Mouse (Mus musculus): ENCODE results near the gene 1600014C23Rik.

The 1600014C23Rik gene

DNA sequence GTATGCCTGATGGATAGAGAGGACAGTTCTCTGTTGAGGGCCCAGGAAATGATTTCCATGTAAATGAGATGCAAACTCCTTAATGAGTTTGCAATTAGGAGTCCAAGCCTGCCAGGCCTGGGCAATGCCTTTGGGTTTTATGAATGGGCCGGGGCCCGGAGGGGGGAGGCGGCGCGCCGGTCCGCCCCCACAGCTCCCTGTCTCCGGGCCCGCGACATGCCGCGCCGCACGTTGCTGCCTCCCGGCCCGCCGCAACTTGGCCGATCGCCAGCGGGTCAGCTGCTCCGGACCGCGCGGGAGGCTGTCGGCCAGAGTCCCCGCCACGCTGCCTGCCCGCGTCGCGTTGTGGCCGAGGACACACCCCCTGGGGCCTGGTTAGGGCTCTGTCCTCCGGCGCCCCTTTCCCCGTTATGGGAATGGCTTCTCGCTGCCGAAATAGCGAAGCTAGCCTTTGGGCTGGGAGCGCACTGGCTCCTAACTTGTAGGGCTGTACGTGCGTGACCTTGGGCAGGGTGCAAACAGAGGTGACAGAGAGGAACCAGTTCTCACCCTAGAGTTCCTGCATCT, at the start of gene 1600014C23Rik:
Gene 1600014C23Rik, minus strand, starts transcription at position 110 of the 567 bp plus-strand sequence.
- no peak for DNase-seq (ENCODE audit: low read depth)

DNA sequence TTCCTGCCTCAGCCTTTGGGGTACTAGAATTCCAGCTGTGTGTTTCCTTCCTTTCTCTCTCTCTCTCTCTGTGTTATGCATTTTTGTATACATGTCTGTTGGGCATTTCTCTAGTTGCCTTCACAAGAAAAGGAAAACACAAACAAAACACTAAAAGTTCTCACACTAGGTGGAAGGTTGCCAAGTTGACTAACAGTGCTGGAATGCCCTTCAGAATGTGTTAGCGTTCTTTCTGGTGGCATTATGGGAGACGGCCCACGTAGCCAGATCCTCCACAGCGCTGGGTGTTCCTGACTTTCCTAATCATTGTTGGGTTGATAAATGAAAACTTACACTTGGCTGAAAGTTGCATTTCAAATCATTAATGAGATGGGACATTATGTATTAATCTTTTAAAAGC, 44.8 kb upstream of the 1600014C23Rik start:
- no peak for DNase-seq (ENCODE audit: low read depth)

DNA sequence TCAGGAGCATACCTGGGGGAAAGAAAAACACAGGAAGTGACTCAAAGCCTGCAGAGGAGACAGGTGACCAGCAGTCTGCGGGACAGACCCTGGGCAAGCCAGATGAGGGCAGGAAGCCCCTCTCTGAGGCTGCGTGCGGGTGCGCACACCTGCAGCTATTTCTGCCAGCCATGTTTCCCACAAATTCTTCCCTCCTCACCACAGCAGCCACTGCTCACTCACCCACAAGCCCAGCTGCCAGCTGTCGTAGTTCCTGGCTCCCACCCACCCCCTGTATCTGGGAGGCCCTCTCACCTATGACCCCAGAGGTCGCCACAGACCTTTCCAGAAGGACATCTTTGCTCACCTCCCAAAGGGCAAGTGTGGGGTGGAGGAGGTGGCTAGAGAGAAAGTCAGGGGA, 43.8 kb upstream of the 1600014C23Rik start:
- no peak for DNase-seq (ENCODE audit: low read depth)

DNA sequence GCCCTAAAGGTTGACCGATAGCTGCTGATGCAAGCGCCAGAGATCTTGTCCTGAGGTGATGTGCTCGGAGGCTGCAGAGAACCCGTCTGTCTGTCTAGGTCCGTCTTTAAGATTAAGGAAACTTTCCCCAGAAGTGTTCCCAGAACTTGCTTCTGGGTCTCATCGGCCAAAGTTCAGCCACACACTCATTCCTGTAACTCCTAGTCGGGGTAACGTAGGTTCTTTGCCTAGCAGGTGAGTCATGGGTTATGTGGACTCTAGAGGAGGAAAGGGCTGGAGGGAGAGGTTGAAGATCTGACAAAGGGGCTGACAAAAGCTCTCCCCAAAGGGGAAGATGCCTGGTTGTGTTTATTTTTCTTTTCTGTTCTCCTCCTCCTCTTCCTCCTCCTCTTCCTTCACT, 42.5 kb upstream of the 1600014C23Rik start:
- DNase-seq (ENCODE audit: low read depth) = no peak

DNA sequence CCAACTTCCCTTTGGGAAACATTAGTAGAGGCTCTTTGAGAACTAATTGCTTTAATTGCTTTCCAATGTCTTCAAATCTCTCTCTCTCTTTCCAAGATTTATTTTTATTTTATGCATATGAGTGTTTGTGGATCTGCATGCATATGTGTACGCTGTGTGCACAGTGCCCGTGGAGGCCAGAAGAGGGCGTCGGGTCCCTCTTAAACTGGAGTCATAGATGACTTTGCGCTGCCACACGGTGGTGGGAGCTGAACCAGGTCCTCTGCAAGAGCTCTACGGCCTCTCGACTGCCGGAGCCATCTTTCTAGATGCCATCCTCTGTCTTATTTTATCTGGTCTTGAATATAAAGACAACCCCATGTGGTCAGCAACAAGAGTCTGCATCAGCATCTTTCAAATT, 41.8 kb upstream of the 1600014C23Rik start:
- peak; percentile 8 for DNase-seq (ENCODE audit: low read depth)

DNA sequence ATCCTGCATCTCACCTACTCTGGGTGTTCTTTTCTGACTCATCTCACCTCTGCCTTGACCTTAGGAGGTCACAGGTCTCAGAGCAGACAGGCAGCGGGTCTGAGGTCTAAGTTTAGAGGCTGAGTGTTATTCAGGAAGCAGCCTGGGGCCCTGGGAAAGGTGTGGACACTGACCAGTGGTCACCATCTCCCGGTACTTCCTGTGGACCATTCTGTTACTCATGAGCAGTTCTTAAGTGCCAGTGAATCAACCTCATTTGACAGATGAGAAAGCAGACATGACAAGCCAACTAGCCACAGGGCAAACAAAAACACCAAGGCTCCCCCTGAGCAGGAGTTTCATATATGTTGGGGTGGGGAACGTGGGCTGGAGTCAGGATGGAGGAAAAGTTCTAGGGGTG, 38.9 kb upstream of the 1600014C23Rik start:
- DNase-seq (ENCODE audit: low read depth) = no peak

DNA sequence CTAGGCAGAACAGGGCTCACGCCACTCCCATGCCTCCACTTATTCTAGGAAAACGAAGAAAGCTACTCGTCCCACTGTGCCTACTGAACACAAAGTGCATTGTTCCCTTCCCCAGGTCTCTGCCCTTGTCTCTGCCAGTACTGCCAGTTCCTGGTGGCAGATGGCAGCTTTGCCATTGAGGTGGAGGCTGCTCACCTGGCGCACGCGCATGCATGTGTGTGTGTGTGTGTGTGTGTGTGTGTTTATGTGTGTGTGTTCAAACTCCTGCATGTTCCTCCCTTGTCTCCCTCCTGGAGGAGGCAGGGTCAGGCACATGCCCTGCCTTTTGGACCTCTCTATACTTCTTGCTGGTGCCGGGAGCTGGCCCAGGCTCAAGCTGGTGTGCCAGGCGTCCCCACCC, 38.5 kb upstream of the 1600014C23Rik start:
- no peak for DNase-seq (ENCODE audit: low read depth)

DNA sequence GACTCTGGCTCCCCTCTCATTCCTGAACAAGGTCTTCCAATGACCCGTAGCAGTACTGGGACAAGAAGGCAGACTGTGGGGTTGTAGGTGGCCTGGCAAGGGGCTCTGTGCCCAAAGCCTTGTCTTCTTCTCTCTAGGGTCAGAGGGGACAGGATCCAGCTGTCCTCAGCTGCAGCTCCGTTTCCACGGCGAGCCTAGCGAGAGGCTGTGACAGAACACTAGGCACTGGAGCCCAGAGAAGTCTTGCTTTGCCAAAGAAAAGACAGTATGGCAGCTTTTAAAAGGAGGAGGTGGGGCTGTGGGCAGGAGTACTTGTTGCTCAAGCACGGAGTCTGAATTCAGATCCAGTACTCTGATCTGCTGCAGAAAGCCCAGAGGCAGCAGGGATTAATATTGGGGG, 36.8 kb upstream of the 1600014C23Rik start:
- DNase-seq (ENCODE audit: low read depth) = no peak

DNA sequence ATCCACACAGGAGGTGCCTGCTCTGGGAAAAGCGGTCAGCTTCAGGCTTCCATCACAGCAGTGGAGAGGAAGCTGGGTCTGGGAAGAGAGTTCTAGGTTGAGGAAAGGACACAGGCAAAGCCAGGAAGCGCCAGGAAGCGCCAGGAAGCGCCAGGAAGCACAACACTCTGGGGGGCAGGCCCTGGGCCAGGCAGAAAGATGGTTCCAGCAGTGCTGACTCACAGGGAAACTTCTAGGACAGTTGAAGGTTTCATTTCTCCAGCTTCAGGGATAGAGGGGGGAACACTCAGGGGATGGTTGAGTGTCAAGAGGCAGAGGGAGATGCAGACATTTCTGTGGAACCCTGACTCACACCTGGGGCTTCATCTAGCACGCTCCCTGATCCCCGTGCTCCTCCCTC, 36.2 kb upstream of the 1600014C23Rik start:
- no peak for DNase-seq (ENCODE audit: low read depth)

DNA sequence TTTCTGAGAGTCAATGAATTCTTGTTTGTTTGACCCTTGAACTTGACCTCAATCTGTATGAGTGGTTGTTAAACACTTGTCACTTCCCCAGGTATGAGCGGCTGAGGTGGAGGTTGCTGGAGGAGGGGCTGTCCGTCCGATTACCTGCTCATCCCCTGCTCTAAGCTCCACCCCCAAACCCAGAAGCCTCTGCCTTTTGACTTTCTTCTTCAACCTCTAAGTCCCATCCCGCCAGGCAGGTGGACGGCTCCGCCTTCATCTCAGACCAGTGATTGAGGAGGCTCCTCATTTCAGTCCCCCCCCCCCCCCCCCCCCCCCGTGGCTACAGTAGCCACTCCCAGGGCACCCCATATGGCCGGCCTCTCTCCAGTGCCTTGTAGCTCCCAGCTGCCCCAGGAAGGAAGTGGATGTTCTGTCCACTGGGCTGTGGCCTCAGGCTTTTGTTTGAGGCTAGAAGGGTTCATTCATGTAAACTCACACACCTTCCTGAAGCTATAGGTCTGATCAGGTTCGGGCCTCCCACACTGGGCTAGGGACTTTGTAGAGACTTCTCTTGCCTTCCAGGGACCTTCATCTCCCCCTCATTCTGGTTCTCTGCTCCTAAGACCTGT, 34.0 kb upstream of the 1600014C23Rik start:
- no peak for DNase-seq (ENCODE audit: low read depth)

DNA sequence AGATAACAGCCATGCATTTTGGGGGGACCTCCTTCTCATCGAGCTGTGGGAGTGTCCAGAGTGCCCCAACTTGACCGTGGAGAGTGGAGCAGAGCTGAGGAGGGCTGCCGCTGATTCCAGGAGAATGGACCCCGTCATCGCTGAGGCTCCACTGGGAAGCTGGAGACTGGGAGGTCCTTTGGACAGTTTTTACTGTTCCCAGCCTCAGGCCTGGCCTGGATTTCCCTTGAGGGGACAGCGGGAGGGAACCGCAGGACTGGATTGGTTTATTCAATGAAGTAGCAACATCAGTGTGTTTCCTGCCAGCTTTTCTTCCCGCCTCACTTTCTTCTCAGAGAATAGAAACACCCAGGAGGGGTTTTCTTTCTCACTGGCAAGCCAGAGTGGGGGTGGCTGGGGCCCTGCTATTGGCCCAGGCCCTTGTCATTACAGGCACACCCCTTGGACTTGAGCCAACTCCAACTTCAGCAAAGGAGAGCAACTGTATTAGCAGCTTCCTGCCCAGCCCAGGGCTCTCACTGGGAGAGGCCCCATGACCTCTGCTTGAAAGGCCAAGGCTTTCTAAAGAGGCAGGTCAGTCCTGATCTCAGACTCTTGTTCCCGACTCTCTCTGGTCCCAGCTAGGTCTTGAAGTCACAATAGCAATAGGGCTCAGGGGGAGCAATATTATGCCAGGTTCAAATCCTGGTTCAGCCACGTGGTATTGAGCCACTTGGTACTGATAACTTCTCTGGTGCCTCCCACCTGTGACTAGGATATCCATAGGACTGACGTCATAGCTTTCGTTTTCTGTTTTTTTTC, 33.3 kb upstream of the 1600014C23Rik start:
- DNase-seq (ENCODE audit: low read depth) = peak; percentile 35

DNA sequence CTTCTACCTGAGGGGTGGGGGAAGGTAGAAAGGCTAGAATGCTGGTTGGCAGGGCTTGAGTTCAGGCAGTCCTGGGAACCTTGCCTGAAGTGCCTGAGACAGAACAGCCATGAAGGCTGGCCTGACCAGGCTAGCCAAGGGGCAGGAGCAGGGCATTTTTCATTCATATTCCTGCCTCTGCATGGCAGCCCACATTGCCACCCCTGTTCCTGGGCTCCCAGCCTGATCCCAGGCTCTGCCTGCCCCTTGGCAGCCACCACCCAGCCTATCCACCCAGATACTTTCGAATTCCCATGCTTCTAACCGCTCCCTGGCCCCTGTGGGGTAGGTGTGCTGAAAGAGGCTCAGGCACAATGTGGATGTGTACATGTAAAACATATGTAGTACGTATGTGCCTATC, 32.3 kb upstream of the 1600014C23Rik start:
- DNase-seq (ENCODE audit: low read depth) = no peak

DNA sequence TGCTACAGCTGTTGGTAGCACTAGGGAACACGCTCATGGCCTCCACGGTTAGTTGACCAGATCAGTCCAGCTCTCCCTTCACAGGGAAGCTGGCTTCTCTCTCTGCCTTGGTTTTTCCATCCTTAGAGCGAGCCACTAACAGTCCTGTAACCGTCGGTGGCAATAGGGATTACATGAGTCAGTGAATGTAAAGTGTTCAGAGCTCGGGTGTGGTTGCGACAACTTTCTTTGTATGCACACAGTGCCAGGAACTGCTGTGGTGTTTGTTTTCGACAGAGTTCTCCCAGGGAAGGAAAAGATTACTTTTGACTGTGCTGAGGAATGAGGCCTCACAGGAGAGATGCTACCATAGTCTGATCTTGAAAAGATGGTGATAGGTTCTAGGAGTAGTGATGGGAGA, 29.5 kb upstream of the 1600014C23Rik start:
- DNase-seq (ENCODE audit: low read depth) = no peak

DNA sequence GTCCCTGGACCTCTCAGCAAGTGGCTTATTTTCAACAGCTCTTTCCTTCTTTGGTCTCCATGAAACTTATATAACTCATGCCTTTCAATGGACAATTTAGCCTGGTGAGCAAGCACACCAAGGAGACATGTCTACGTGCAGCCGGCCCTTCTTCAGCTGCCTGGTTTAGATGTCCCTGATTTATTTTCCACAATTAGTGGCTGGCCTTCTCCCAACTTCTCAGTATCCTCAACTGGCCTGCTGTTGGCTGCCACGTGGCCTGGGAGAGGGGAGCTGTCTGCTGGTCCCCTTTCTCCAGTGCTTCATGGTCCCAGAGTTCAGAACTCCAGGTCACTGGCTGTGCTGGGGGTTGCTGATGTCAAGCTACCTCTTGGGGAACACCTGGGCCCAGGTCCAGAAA, 28.3 kb upstream of the 1600014C23Rik start:
- no peak for DNase-seq (ENCODE audit: low read depth)

DNA sequence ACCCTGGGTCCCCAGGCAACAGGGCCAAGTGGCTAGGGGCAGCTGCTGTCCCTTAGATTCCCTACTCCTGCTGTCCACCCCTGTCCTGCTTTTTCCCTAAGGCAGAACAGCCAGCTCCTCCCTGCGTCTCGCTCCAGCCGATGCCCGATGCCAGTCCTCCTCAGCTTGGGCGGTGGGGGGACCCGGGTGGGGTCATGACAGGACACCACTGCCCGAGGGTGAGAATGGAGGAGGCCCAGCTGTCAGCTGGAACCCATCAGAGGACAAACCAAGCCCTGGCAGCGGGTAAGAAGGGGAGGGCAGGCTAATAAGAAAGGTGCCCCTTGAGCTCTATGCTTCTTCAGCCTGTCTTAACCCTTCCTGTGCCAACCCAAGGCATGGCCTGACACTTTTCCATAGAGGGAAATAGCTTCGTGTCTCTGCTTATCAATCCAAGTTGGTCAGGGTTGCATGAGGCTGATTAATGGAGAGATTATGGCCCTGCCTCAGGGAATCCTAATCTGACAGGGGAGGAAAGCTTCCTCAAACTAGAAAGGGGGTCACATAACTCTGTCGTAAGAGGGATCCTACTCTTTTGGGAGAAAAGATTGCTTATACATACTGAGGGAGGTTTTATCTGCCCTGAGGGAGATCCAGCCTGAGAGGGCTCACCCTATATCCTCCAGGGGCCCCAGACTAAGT, 27.5 kb upstream of the 1600014C23Rik start:
- DNase-seq (ENCODE audit: low read depth) = no peak

DNA sequence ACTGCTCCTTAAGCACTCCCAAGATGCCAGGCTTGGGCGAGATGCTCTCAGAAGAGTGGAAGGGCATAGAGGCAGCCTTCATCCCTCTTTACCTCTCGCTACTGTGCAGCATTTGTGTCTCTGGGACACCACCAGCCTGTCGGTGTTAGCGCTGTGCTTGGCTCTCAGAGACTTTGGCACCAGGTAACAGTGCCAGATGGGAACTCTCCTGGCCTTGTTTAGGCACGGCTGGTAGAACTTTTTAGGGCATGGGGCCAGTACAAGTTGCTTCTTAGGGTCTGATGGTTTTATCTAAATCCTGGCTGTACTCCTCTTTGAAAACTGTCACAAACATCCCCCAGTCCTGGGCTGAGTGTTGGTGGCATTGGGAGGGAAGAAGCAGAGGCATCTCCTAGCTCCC, 26.1 kb upstream of the 1600014C23Rik start:
- no peak for DNase-seq (ENCODE audit: low read depth)

DNA sequence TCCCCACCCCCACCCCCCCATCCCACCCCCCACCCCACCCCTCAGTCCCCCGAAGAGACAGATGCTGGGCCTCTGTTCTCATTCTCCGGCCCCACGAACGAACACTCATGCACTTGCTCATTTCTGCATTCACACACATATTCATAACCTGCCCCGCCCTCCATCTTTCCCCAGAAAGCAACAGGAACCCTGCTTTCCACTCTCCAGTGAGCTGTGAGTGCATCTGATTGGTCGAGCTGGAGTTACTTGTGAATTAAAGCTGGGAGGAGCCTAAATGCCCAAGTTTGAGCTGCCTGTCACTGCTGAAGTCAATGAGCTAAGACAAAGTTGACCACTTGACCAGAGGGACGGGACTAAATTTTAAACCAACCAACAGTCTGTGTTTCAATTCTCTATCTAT, 25.2 kb upstream of the 1600014C23Rik start:
- no peak for DNase-seq (ENCODE audit: low read depth)

DNA sequence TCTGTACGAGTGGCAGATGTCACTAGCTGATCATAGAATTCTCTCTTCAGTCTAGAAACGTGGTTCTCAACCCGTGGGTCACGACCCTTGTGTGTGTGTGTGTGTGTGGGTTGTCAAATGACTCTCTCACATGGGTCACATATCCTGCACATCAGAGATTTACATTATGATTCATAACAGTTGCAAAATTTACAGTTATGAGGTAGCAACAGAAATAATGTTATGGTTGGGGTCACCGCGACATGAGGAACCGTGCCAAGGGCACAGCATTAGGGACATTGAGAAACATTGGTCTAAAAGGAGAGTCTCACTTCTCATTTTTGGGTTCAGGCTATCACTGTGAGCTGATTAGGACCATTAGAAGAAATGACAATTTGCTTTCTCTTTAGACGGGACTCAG, 24.3 kb upstream of the 1600014C23Rik start:
- DNase-seq (ENCODE audit: low read depth) = no peak

DNA sequence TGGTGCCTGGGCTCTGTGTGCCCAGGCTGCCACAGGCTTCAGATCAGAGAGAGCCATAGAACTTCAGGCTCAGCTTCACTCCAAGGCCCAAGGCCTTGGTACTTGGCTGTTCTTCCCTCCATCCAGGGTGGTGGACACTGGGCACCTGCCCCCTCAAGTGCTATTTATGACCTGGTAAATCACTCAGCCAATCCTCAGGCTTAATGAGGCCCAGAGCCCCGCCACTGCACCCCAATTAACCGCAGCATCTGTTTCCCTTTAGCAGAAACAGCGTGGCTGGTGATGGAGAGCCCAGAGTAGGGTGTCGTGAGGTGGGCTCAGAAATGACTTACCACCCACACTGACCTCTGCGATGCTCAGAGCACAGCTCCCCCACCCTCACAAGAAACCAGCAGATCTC, 23.2 kb upstream of the 1600014C23Rik start:
- DNase-seq (ENCODE audit: low read depth) = no peak

DNA sequence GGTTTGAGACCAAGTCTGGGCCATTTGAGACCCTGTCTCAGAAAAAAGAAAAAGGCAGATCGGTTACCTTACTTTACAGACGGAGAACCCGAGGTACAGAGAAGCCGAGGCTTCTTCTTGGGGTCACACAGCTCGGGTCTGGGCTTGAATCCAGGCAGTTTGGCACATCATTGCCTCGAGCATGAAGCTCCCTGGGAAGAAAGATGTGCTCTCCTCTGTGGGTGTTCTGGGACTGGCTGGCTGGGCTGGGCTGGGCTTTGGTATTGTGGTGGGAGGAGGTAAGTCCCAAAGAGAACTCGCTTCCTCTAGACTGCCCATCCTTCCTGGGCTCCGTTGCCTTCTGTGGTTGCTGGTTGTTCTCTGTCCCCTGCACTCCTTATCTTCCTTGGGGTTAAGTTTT, 22.7 kb upstream of the 1600014C23Rik start:
- DNase-seq (ENCODE audit: low read depth) = no peak

DNA sequence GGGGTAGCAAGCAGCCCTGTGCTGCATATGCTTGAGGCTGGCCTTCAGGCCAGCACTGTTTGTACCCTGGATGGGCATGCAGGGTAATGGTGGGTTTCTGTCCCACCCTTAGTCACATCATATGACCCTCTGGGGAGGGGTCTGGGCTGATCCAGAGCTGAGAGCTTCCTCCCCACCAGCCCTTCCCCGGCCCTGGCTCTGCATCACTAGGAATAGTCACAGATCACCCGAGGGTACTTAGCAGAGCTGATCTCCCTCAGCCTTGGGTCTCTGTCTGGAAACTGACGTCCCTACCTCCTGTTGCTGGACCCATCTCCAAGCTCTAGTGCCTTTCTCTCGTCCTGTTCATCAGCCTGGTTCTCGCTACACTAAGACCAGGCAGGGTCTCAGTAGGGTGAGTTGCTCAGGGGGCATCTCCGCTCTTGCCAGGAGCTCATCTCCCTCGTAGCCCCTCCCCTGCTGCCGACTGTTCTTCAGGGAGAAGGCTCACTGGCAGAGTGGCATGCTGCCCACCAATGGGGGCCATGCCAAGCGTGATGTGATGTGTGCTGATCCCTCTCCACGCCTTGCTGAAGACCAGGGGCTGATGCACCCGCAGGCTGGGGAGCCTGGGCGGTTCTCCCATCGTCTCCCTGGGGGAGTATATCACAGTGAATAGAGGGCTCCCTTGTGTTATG, 20.7 kb upstream of the 1600014C23Rik start:
- no peak for DNase-seq (ENCODE audit: low read depth)

DNA sequence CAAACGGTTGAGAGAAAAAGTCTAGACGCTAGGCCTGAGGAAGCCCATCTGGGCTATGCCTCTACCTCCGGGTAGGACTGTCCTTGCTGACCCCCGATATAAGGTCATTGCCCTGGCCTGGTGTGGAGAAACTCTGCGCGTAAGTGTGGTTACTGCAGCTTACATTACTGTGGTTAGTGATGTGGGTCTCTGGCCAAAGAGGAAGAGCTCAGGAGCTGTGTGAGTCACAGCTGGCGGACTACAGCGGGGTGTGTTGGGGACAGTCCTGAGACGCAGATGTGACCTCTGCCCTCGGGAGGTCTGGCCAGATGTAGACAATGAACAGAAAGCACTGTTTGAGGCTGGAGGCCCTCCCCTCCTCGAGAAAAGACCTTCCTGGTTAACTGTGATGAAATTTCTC, 19.0 kb upstream of the 1600014C23Rik start:
- no peak for DNase-seq (ENCODE audit: low read depth)

All from induced T-regulatory cell, adult 2 months (primary cell).